In the genomic region with DNA sequence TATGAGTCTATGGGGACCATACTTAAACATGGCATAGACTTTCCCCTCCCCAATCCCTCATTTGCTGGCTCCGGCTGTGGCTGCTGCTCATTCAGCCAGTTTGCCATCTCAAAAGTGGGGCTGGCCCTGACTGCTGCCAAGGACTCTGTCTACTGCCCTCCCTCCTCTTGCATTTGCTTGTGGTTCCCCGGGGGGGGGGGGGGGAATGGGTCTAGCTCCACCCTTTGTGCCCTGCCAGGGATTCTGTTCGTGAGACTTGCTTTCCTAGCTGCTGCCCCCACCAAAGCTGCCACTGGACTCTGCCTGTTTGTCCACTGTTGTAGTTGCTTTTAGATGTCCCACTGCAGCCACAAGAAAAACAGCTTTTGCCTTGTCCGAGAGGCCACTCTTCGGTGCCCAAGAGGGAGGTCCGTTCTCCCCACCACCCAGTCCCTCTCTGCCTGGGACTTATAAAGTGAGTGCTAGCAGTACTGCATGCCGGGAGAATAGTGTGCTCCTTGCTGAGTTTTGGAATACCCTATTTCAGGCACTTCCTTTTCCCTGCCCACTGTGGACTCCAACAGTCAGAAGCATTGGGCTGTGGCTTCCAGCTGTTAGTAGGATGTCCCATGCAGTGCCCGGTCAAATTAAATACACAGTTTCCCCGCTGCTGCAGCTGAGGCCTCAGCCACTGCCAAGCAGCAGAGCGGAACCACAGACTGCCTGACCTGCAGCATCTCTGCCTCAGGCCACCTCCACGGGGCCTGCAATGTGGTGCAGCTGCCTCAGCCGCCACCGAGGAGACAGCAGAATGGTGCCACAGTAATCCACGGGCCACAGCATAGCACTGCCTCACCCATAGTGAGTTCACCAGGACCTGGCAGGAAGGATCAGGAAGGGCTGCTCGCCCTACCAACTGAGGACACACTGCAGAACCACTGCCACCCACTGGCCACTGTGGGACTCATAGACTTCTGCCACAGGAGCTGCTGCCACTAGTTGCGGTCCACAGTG, we compare ENCODE assay signal across 7 mouse cellular contexts. TPM values are rescaled to one million over a fixed set of nuclear protein-coding genes. Genes with fewer than 3 reads are reported as not detected.
DNase-seq lines count a peak whose midpoint lies in the region; ATAC-seq lines count a peak whose summit lies in the region.

No protein-coding gene starts in this region.

- peak overlapping the region; percentile 37 for H3K4me2 ChIP-seq in midbrain, embryonic 12.5 days (replicated peaks)

- peaks cover 9% of the 10 kb centered on the region for H3K4me1 ChIP-seq in embryonic facial prominence, embryonic 10.5 days
- H3K4me1 ChIP-seq in midbrain, embryonic 12.5 days: peaks cover 10% of the 10 kb centered on the region

- intact Hi-C loops in left cerebral cortex, postnatal 4 days (cut with DNase I): loop anchor here (5.0 kb wide), 1 partner anchor 150 kb away; no protein-coding TSS in a partner anchor

- no peaks in the 10 kb centered on the region for H3K27me3 ChIP-seq in embryonic facial prominence, embryonic 10.5 days (replicated peaks; ENCODE audit: low read depth, poor library complexity, severe bottlenecking)
- H3K27me3 ChIP-seq in midbrain, embryonic 12.5 days: no peaks in the 10 kb centered on the region

- H3K9me3 ChIP-seq in embryonic facial prominence, embryonic 10.5 days: no peaks in the 10 kb centered on the region
- no peaks in the 10 kb centered on the region for H3K9me3 ChIP-seq in midbrain, embryonic 12.5 days

- peak overlapping the region; percentile 20; the same call in 1 of the 2 replicates for H3K27ac ChIP-seq in embryonic facial prominence, embryonic 10.5 days (replicated peaks)
- no peak overlapping the region for H3K27ac ChIP-seq in midbrain, embryonic 12.5 days (replicated peaks)

- ATAC-seq in granulocyte monocyte progenitor cell, adult 5-6 weeks (replicated peaks; ENCODE audit: poor library complexity, severe bottlenecking): peak; percentile 94
- ATAC-seq in midbrain, embryonic 12.5 days (ENCODE audit: low FRiP score, low read depth): peak; percentile 83

- H3K9ac ChIP-seq in midbrain, embryonic 12.5 days (replicated peaks): peak overlapping the region; percentile 37

- no peaks in the 10 kb centered on the region for H3K36me3 ChIP-seq in embryonic facial prominence, embryonic 10.5 days (replicated peaks)
- H3K36me3 ChIP-seq in midbrain, embryonic 12.5 days: no peaks in the 10 kb centered on the region

- H3K4me3 ChIP-seq in embryonic facial prominence, embryonic 10.5 days: peak overlapping the region; percentile 36; the same call in 1 of the 2 replicates
- H3K4me3 ChIP-seq in midbrain, embryonic 12.5 days: 0 out of 2 replicates have a peak overlapping the region, but pooled peaks have one; percentile 3

- peak; percentile 89 for DNase-seq in adrenal gland, postnatal 10 days
- peak; percentile 70 for DNase-seq in embryonic facial prominence, embryonic 10.5 days (ENCODE audit: low spot score)
- DNase-seq in kidney, adult 11 months: peak; percentile 89
- DNase-seq in left cerebral cortex, postnatal 4 days: peak; percentile 86
- DNase-seq in skeletal muscle tissue, adult 2 months (ENCODE audit: low read depth, low spot score): peak; percentile 76

- 26% methylated on average over 16 of the region's 16 CpGs for WGBS in embryonic facial prominence, embryonic 10.5 days
- 25% methylated on average over 16 of the region's 16 CpGs for WGBS in midbrain, embryonic 12.5 days

RNA-seq across cellular contexts. Expression of a gene that starts 10.1 kb away (rescaled TPM):
- 10 to 100 TPM; 28.6 to 68.7 TPM for total RNA-seq in adrenal gland, postnatal 10 days (2021)
- not detected in 2 replicates for polyA plus RNA-seq in embryonic facial prominence, embryonic 10.5 days (2016; fragmentation: Nextera tagmentation; extraction: Ambion mirVana)
- not detected in 2 replicates for total RNA-seq in granulocyte monocyte progenitor cell, adult 5-6 weeks (2014; fragmentation: Nextera tagmentation)
- total RNA-seq in granulocyte monocyte progenitor cell, adult 5-6 weeks (2017): not detected in 2 replicates
- total RNA-seq in left cerebral cortex, postnatal 4 days (2021): not detected
- not detected in 2 replicates for polyA plus RNA-seq in midbrain, embryonic 12.5 days (2016; fragmentation: Nextera tagmentation; extraction: Ambion mirVana)

RNA-seq across cellular contexts. Expression of a gene that starts 16.1 kb away (rescaled TPM):
- total RNA-seq in adrenal gland, postnatal 10 days (2021): 1 to 10 TPM; 5.8 to 9.9 TPM
- polyA plus RNA-seq in embryonic facial prominence, embryonic 10.5 days (2016; fragmentation: Nextera tagmentation; extraction: Ambion mirVana): not detected in 2 replicates
- total RNA-seq in granulocyte monocyte progenitor cell, adult 5-6 weeks (2014; fragmentation: Nextera tagmentation): not detected in 2 replicates
- not detected in 2 replicates for total RNA-seq in granulocyte monocyte progenitor cell, adult 5-6 weeks (2017)
- total RNA-seq in left cerebral cortex, postnatal 4 days (2021): not detected
- not detected in 2 replicates for polyA plus RNA-seq in midbrain, embryonic 12.5 days (2016; fragmentation: Nextera tagmentation; extraction: Ambion mirVana)

RNA-seq across cellular contexts. Expression of a gene that starts 23.3 kb away (rescaled TPM):
- total RNA-seq in adrenal gland, postnatal 10 days (2021): under 1 TPM in 1 of 2 experiments, not detected in 1; 0.69 TPM
- polyA plus RNA-seq in embryonic facial prominence, embryonic 10.5 days (2016; fragmentation: Nextera tagmentation; extraction: Ambion mirVana): not detected in 2 replicates
- not detected in 2 replicates for total RNA-seq in granulocyte monocyte progenitor cell, adult 5-6 weeks (2014; fragmentation: Nextera tagmentation)
- total RNA-seq in granulocyte monocyte progenitor cell, adult 5-6 weeks (2017): not detected in 2 replicates
- total RNA-seq in left cerebral cortex, postnatal 4 days (2021): not detected
- polyA plus RNA-seq in midbrain, embryonic 12.5 days (2016; fragmentation: Nextera tagmentation; extraction: Ambion mirVana): not detected in 2 replicates

RNA-seq across cellular contexts. Expression of a gene that starts 37.0 kb away (rescaled TPM):
- 10 to 100 TPM; 32.2 to 35.4 TPM for total RNA-seq in adrenal gland, postnatal 10 days (2021)
- polyA plus RNA-seq in embryonic facial prominence, embryonic 10.5 days (2016; fragmentation: Nextera tagmentation; extraction: Ambion mirVana): 2.1 and 3.0 TPM in 2 replicates
- total RNA-seq in granulocyte monocyte progenitor cell, adult 5-6 weeks (2014; fragmentation: Nextera tagmentation): 0.54 TPM in 1 of 2 replicates, not detected in the other
- total RNA-seq in granulocyte monocyte progenitor cell, adult 5-6 weeks (2017): not detected in 2 replicates
- 1 to 10 TPM; 5.3 to 7.0 TPM for total RNA-seq in left cerebral cortex, postnatal 4 days (2021)
- polyA plus RNA-seq in midbrain, embryonic 12.5 days (2016; fragmentation: Nextera tagmentation; extraction: Ambion mirVana): 2.3 and 2.8 TPM in 2 replicates

Comparison
In these comparisons a context has a peak if more than half of its experiments do, and no peak if none do; other contexts are left out.
1. RNA of a gene that starts 10.1 kb away (total RNA-seq): 28.6 to 68.7 TPM in adrenal gland, postnatal 10 days; not detected in left cerebral cortex, postnatal 4 days and not detected in granulocyte monocyte progenitor cell, adult 5-6 weeks; every median in the first group is over 10 times any median in the second.
2. RNA of a gene that starts 16.1 kb away (total RNA-seq): 5.8 to 9.9 TPM in adrenal gland, postnatal 10 days; not detected in granulocyte monocyte progenitor cell, adult 5-6 weeks and not detected in left cerebral cortex, postnatal 4 days; every median in the first group is over 4 times any median in the second.
3. Peak in every context shown above with its lines, with median percentiles within 50 percentile points of each other: DNase-seq.